Mouse (Mus musculus) heart, adult 9 months (tissue): ENCODE data around the gene Ak9.
"Not testable (repeated sequence)": the region's sequence is repeated elsewhere in the genome, so short reads cannot be mapped to it uniquely, and the experiment has no call there.

Experiments
- DNase-seq, 2 experiments: peaks; one replicate each; pipeline ENCODE4 v3.0.0; 2022; ENCODE audit warnings: low spot score in 2 of 2

Gene Ak9

DNA sequence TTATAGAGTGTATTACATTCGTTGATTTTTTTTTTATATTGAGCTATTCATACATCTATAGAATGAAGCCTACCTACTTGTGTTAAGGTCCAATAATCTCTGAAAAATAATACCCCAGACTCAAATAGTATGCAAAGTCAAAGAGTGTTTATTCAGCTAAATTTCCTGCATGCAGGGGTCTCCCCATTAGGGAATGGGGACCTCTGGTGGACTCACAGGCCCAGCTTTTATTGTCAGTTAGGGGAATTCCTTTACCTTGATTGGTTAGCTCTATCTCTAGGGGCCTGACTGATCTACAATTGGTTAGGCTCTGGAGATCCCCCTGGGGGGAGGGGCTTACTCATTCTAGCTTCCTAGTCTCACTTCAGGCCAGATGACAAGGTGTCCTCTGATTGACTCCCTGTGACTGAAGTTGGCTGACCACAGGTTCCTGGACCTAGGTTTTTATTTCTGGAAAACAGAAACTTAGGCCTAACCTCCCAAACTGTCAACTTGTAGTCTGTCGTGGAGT lies 28.8 kb downstream of the Ak9 start:
- no peak for DNase-seq

DNA sequence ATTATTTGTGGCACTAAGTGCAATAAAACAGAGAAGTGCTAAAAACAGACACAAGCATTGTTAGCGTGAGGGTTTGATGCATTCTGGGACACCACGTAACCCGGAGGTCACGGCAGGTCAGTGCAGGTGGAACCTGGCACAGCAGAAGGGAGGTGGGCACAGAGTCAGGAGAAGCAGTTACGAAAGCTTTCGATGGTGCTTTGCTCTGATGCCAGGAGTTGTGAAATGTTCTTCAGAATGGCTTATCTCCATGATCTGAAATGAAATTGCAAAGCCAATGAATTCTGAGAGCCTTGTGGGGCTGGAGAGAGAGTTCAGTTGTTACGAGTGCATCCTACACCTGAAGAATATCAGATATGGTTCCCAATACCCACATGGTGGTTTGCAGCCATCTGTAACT lies 37.6 kb downstream of the Ak9 start:
- no peak for DNase-seq

GRCm38 (mm10) chr10:41365086-41365485 lies 61.3 kb downstream of the Ak9 start:
- DNase-seq: no peak

DNA sequence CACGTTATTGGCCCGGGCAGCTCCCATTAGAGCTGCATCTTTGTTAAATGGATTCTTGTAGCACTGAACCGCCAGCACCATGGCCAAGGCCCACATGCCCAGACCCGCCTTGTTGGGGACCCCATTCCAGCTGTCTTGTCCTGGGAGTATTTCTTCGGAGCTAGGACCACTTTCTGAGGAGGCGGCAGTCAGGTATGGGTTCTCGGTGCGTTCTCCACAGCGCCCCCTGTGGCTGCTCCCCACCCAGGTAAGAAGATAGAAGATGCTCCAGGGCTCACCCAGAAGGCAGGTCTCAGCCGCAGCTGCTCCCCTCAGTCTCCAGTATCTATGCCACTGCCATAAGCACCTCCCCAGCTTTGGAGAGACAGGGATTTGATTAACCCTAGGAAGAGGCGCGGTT lies 76.7 kb downstream of the Ak9 start:
- no peak for DNase-seq

GRCm38 (mm10) chr10:41385506-41386221 lies 81.9 kb downstream of the Ak9 start:
- DNase-seq: peak; percentile 55 to 56

DNA sequence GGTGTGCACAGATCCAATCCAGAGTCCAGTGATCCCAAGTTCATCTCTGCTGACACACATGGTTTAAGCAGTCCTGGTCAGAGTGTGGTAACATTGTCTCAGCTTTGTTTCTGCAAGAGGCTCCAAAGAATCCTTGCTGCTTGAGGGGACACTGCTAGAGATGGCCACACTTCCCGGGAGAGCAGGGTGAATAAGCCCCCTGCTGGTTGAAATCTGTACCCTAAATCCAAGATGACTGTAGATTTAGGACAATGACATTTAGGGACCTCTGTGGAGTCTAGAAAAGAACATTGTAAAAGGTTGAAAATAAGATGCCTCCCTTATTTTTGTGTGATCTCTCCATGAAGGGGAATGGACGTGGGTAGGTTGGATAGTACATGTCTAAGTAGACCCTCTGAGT lies 89.8 kb downstream of the Ak9 start:
- no peak for DNase-seq

DNA sequence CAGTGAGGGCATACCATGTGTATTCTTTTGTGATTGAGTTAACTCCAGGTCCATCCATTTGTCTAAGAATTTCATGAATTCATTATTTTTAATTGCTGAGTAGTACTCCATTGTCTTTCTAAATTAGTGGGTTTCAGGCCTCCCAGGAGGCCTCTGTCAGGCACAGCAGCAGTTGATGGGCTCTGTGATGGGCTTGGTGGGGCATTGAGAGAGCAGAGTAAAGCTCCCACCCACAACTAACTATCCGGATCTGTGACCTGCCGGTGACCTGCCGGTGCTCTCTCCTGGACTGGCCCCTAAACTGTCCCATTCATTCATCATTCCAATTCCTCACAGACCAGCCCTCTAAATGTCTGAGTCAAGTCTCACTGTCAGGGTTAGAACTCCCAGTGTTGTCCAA lies 97.3 kb downstream of the Ak9 start:
- DNase-seq: no peak

DNA sequence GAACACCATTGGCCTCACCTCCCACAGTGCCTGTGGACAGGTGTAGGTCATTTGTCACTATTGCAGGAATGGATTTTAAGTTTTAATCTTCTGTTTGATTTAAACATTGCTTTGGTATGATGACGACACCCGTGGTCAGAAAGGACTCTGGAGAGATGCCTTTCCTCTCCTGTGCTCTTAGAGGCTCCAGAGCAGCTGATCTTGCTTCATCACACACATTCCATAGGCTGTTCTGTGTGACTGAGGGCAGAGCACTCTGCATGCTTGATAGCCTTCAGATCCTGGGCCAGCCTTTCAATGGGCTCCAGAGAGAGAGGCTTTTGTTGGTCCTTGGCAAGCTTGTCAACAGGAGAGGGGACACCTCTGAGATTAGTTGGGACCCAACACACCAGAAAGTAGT lies 99.6 kb downstream of the Ak9 start:
- DNase-seq: no peak

DNA sequence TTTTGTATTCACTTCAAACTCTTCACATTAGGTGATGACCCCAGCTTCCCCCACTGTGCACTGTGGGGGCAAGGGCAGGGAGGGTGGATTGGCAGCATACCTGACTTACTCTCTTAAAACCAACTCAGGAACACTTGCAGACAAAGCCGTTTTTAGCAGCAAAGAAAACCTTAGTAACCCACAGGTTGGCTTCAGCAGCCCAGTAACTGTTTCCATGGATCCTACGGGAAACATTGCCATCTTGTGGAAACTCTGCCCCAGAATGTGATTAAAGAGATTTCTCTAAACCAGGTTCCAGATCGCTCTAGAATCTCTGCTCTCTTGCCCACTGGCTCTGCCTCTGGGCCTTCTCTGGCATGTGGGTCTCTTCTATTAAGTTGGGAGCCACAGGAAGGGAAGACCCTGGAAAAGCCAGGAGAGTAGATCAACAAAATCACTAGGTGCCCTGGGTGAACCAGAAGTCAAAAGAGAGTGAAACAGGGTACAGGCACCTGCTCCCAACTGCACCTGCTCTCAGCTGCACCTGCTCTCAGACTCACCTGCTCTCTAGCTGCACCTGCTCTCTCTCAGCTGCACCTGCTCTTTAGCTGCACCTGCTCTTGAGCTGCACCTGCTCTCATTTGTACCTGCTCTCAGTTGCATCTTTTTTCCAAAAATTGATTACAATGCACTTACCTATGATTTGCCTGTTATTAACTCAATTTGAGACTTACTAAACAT lies 100.3 kb downstream of the Ak9 start:
- no peak for DNase-seq

GRCm38 (mm10) chr10:41410176-41410575 lies 106.4 kb downstream of the Ak9 start:
- DNase-seq: not testable (repeated sequence)

DNA sequence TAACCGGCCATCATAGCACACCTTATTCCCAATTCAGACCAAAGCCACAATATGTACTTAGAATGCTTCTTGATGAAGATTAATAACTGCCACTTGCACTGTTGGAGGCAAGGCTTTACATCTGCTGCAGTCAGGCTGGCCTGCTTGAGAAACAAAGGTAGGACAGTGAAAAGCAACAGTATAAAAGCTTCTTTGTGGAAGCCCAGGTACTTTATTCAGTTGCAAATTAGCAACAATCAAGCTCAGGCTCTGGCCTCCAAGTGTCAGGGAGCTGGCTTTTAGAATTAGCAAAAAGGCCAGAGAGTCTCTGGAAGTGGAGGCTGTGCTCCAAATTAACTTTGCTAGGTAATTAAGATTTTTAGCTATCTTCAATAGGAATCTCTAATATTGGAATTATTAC lies 107.0 kb downstream of the Ak9 start:
- not testable (repeated sequence) for DNase-seq

DNA sequence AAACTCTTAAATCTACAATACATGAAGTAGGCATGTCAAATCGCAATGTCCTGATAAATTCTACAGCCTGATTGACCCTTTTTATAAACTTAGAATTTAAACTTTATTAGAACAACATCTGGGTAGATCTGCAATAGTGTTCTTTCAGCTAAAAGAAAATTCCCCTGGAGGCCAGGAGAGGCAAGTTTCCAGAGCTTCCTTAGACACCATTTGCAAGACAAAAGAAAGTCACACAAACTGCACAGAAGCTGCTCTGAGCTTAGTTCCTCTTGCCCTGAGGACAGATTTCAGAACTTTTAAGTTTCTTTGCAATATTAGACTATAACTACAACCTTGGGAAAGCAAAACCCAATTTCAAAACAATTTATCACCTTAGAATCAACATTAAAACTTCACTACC lies 109.7 kb downstream of the Ak9 start:
- DNase-seq: not testable (repeated sequence)

DNA sequence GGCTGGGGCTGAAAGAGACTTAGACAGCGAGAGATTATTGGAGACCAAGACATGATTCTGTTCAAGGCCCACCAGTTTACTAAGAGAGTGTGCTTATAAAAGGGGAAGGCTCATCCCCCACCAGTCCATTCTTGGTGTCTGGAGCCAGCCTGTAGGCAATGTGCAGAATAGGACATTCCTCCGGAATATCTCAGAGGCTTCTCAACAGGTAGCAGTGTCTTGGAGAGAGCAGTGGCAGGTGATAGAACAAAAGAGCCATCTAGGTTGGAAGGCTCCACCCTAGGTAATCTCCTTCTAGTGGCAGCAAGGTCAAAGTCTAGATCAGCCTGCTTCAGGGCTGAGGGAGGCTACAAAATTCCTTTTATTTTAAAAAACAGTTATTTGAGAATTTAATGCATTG lies 111.6 kb downstream of the Ak9 start:
- not testable (repeated sequence) for DNase-seq

- no peak for DNase-seq
Measured at GRCm38 (mm10) chr10:41420496-41421200, 116.9 kb downstream of the Ak9 start.

GRCm38 (mm10) chr10:41423681-41424080 lies 119.9 kb downstream of the Ak9 start:
- DNase-seq: no peak

DNA sequence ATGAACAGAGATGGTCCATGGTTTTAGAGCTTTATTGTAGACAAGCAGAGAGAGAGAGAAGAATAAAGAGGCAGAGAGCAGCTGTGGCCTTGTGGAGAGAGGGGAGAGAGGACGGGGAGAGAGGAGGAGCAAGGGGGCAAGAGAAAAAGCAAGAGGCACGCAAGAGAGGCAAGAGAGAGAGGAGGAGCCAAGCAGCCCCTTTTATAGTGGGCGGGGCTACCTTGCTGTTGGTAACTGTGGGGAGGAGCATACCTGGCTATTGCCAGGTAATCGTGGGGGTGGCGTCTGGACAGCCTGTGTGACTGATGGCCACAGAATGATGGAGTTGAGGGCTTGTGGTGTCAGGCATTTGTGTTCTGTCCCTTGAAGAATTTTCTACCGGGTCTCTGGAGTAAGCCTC lies 122.6 kb downstream of the Ak9 start:
- DNase-seq: no peak

DNA sequence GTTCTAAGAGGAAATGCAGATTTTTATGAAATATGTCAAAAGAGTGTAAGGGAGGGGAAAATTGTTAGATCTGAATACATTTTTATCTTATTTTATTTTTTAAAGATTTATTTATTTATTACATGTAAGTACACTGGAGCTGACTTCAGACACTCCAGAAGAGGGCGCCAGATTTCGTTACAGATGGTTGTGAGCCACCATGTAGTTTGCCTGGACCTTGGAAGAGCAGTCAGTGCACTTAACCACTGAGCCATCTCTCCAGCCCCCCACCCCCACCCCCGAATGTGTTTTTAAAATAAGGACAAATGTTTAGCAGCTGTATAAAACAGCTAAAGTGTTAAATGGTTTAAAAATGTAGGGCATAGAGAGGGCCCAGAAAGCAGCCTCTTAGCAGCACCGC lies 130.8 kb downstream of the Ak9 start:
- DNase-seq: peak; percentile 18 to 49

DNA sequence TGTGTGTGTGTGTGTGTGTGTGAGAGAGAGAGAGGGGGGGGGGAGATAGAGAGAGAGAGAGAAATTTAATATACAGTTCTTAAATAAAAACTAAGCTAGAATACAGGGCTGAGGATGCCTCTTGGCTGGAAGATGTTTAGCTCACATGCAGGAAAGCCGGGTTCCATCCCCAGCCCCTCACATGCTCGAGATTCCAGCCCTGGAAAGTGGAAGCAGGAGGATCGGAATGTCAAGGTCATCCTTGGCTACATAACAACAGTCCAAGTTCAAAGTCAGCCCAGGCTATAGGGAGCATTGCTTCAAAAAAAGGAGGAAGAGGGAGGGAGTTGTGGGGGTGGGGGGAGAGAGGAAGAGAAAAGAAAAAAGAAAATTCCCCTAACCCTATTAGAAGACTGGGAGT lies 131.4 kb downstream of the Ak9 start:
- no peak for DNase-seq

- DNase-seq: no peak
Measured at GRCm38 (mm10) chr10:41448216-41448615, 144.4 kb downstream of the Ak9 start.

- DNase-seq: no peak
Measured at GRCm38 (mm10) chr10:41449684-41450083, 145.9 kb downstream of the Ak9 start.

DNA sequence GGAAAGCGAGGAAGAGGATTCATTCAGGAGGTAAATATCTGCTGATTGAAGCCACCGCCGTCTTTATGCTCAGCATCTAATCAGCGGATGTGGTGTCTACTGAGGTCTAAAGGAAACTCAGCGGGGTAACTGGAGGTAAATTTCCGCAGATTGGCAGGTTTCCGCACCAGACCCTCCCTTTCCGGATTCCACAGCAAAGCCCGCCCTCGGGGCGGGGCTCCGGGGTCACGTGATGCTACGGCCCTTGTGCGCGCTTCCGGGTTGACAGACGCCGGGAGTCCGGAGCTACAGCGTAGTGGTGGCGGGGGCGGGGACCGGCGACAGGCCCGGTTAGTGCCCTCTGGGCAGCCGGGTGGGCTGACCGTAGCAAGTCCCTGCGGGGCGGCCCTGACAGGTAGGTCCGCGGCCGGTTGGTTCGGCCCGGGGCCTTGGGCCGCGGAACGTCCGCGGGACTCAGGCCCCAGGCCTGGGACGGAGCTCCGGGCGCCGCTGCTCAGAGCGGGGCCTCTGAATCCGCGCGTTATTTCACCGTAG lies 146.4 kb downstream of the Ak9 start, which contains the start of gene Zbtb24:
Gene Zbtb24, plus strand, starts transcription at position 247 of the 534 bp plus-strand sequence.
- peak; percentile 94 to 95 for DNase-seq
